Mouse (Mus musculus) urinary bladder, postnatal 4 days (tissue): ENCODE measurements at regions not wholly inside any gene's neighbourhood (a gene's known extent, or its start where the extent isn't known, plus 50 kb on each side); places are given as distances from the start of the nearest gene placed in this dataset.

Source experiments
- DNase-seq, 2 experiments: peaks; one replicate each; pipeline ENCODE4 v3.0.0; 2021 to 2022; ENCODE audit warnings: low spot score in 2 of 2

DNA sequence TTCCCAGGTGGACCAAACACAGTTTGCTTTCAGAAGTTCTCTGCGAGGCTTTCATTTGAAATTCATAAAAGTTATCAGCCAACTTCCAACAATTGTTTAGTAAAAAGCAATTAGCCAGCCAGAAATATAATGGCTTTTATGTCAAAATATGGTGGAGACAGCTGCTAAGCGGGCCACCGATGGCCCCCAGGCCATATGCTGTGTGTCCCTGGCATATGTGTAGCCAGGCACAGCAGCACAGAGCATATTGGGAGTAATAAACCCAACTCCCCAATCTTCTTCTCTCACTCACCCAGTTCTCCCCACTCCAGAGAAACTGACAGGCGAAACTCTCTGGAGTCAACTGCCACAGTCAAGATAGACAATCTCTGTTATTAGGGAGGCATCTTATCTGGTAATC is 137.5 kb upstream of the Sel1l start:
- DNase-seq: no peak

DNA sequence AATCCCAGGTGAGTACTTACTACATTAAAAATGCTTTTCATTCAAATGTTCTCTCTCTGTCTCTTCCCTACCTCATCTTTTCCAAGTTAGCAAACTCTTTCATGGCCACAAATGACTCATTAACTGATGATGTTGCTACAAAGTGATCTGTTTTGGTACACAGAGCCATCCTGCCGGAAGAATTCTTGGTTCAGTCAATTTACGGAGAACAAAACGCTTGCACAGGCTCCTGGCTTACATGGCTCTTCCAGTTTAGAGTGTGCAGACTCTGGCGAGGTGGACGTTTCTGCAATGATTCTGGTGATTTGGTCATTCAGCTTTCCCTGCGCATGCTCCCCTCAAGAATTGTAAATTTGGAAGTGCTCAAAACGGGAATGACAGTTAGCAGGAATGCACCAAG is 131.4 kb upstream of the Sel1l start:
- DNase-seq: no peak

DNA sequence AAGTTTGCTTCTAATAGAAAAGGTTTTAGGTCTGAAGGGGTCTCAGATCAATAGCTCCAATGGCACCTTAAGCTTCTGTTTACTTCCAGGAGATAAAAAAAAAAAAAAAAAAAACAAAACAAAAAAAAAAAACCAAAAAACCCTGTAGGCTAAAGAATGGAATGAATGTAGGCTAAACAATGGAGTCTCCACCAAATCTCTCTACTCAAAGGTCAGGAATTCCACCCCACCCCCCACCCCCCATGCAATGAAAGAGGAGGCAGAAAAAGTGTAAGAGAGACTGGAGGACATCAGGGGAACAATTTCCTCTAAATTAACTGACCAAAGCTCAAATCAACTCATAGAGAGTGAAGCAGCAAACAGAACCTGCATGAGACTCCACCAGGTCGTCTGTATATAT is 122.1 kb upstream of the Sel1l start:
- no peak for DNase-seq

DNA sequence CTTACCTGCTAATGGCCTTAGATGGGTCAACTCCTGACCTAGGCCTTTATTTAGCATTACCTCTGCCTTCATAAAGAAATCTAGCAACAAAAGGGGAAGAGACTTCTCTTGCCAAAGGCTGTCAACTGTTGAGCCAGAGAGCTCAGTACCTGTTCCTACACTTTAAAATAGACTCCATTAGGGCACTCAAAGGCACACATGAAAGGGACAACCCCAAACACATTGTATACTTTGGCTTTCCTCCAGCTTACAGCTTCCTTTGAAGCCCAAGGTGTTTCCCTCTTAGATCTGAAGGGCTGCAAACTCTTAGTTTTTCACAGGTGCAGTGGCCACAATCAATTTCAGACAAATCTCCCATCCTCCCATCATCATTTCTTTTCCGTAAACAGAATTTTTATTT is 117.0 kb upstream of the Sel1l start:
- no peak for DNase-seq

DNA sequence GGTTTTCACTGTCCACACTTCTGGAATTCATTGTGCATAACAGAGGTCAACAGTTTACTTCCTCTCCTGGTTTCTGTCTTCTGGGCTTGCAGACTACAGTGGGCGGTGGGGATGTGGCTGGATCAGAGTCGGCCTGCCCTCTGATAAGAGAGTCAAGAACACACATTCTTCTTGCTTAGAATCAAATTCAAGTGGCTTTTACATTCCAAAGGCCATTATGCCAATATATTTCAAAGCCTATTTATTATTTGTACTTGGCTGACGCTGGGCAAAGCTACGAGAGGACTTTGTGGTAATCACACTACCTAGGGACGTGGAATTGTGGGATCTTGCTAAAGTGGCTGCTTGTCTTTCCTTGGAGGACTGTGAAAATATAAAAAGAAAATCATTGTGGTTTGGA is 114.3 kb upstream of the Sel1l start:
- DNase-seq: no peak

DNA sequence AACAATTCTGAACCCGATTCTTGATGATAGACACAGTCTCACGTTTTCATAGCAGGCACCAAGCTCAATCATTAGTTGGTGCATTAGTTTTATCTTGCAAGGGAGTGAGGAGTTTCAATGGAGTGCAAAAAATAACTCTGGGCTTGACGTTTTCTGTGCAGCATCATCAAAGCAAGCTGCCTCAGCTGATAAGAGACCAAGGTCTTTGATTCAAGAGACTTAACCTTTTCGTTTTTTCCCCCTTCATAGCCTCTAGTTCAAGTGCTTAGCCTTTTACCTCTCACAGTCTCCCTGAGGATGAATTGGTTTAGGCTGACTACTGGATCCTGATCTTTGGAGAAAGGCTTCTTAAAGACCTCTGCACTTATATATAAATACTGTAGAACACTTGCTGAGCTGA is 109.1 kb upstream of the Sel1l start:
- DNase-seq: no peak

DNA sequence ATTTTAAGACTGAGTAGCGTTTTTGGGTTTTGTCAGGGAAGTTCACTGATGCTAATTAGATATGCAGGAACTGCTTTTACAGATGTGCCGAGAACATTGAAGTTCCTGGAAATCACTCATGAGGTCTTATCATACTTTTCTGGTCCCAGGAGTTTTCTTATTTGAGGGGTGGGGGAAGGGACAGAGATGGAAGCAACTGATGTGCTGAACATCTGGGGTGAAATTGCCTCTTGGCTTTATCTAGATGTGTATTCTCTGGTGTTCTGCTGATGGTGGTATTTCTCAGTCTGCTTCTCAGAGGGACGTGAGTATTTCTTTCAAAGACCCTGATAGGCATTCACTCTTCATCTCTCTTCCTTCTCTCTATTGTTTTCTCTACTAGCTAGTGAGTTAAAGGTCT is 107.5 kb upstream of the Sel1l start:
- DNase-seq: no peak

DNA sequence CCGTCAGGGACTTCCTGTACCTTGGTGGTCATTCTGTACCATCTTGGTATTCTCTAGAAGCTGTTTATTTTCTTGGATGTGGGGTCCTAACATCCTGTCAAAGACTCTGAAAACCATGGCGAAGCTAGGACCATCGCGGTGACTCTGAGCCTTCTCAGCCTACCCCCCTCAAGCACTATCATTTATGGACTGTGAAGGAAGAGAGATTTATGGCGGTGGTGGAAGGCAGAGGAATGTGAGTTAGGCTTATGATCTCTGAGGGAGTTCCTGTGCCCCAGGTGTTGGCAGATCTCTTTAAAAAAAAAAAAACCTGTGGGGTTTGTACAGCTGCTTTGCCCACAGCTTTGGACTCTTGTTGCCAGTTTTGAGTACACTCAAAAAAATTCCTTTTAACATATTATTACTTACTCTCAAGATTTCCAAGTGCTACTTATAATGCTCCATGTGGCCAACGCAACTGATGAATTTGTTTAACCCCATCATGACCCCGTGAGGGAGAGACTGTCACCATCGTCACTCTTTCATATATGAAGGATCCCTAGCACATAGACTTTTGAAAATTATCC is 99.7 kb upstream of the Sel1l start:
- DNase-seq: no peak

DNA sequence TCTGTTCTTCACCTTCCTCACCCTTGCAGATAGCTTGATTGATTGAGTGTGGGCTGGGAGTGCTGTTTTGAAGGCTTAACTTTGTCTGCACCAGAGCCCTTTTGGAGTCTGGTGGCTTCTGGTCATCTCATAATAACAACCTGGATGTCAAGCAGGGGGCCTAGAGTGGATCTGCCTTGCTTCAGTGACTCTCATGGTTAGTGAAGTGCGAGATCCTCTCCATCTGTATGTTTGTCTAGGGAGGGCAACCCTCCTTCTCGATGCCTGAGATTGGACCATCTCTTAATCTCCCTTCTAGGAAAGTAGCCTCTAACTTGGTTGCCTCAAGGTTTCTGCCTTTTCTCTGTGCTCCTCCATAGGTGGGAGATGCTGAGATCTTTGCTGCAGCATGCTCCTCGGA is 99.0 kb upstream of the Sel1l start:
- no peak for DNase-seq

DNA sequence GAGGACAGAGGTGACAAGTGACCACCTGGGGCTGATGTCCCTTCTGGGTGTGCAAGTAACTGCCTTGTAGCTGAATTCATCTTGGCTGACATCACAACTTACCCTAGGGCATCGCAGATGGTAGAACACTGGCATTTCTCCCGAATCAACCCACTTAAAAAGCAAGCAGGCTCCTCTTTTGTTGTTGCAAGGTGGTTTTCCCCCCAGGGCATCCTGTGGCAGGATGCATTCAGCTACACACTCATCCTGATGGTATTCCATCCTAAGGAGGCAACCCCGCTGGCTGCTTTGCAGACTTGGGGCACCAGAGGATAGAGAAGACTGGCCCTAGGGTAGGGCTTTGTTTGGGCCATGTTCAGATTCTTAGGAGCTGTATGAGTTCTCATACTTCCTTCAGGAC is 97.6 kb upstream of the Sel1l start:
- DNase-seq: no peak

DNA sequence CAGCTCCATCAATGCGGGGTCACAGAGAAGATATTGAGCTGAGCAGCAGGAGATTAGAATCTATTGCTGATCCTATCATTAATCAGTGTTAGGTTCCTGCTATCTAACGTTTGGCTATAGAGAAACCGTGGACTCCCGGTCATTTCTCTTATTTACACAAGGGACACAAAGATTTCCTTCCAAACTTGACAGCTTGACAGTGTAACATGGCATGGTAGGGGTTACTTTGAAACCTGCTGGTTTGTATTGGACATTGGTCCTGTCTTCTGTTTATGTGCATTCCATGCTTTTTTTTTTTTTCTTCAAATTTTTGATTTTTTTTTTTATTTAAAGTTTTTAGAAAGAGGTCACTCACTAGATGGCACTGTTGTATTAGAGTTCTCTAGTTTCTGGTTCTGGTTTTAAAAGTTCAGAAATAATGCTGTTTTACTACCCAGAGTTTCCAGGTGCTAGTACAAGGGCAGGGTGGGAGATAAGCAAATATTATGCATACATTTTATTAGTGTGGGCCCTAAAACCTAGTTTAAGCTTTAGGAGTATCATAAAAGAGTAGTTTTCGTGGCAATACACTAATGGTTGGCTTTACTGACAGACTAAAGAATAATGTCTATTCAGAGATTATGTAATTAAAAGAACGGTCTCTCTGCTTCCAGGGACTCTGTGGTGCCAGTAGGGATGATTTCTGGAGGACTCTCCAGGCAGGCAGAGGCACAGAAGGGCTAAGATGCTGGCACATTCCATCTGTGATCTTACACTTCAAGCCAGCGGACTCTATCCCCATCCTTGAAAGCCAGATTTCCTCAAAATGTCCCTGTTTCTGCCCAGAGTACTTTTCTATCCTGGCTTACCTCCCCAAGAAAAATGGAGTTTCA is 83.8 kb upstream of the Sel1l start:
- no peak for DNase-seq

DNA sequence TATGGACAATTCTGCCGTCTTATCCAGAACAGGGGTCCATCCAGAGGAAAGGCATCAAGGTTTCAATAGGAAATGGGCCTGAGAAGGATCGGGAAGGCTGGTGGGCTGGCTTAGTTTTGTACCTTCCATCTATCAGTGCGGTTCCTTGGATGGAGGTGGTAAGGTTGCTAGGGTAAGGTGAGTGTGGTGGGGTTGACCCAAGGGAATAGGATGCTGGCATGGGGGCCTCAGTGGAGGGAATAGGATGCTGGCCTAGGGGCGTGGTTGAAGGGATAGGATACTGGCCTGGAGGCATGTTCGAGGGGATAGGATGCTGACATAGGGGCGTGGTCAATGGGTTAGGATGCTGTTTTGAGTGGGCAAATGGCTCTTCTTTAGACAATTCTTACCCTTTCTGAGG is 82.6 kb upstream of the Sel1l start:
- no peak for DNase-seq

DNA sequence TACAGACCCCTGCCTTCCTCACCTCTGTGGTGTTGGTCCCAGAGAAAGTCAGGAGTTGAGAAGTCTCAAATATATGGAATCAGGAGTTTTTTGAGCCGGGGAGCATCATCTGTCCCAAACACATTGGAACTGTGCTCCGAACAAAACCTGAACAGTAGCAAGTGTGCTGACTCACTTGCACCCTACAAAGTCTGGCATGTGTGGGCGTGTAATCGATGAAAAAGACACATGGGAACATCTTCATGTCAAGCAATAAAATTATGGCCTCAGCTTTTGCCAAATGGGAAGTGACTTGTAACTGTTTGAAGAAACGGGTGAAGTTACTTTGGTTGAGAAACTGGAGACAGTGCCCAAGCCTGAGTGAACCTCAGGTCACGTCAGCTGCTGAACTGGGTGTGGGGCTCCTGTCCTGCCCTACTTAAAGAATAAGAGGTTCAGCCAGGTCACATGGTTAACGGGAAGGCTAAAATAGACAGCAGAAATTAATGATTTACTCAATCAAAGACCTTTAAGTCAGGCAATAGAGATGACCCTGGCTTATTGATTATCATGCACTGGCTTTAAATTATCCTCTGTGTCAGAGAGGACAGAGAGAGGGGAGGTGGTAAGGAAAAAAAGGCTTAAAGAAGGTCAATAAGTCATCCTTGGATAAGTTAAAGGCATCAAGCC is 80.6 kb upstream of the Sel1l start:
- no peak for DNase-seq

DNA sequence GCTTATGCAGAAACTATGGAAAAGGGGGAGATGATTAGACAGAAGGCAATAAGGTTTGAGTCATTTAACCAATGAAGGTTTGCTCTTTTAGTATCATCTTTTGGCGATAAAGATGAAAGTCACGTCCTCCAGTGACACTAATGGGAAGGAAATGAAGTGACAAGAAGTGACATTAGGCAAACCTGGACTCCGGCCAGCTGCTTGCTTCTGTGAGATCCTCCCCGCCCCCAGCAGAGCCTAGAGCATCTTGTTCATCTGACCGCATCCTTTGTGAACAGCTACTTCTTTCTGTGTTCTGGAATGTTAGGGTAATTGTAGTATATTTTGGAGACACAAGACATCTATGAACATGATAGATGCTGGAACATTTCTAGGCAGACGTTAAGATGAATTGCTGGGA is 78.6 kb upstream of the Sel1l start:
- no peak for DNase-seq

DNA sequence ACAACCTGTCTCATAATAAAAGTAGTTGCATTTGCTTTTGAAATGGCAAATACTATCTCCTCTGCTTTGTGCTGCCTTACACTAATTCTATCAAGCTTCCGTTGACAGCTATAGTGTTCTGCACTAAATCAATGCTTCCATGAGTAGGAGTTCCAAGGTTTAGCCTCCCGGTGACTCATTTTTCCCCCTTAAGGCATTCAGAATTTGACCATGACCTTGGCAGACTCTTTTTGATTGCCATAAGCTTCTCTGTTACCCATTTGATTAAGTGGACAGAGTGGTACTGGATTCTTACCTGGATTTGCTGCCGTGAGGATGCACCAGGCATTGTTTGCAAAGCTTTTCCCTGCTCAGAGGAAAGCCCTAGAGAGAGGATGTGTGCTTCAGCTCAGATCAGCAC is 66.5 kb upstream of the Sel1l start:
- DNase-seq: no peak

DNA sequence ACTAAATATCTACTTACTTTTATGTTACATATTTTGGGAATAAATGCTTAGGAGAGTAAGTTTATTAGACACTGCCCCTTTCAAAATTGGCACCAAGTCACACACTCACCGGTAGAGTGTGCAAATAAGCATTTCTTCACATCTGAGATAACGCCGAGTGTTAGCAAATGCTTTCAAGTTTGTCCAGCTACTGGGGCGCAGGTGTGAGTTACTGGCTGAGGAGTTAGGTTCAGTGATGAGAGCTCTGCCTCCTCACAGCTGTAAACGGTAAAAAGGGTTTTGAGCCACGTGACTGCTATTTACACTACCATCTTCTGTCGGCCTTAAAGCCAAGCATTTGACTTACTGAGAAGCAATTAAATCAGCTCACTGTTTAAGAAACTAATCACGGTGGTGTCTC is 61.6 kb upstream of the Sel1l start:
- no peak for DNase-seq
